Mouse (Mus musculus): ENCODE results near the gene Mfap1b. TPM values are rescaled to one million over a fixed set of nuclear protein-coding genes. Genes with fewer than 3 reads are reported as not detected.

Gene Mfap1b
- polyA plus RNA-seq, 1 experiment from 2014 or later: 54.2 TPM

Small RNA genes within 50 kb of the gene (microRNA-seq; reads per million reads assigned to microRNA genes)
- gene Gm22953: not detected

Other genes starting within 250 kb of the Mfap1b start
- 50.7 and 53.1 TPM in 2 replicates for gene Trp53bp1, start 202.7 kb downstream of the Mfap1b start, polyA plus RNA-seq (2015; fragmentation: Nextera tagmentation; extraction: Ambion mirVana)
- gene Map1a, start 184.5 kb downstream of the Mfap1b start, polyA plus RNA-seq (2015; fragmentation: Nextera tagmentation; extraction: Ambion mirVana): 2.4 and 2.6 TPM in 2 replicates
- 12.0 and 12.7 TPM in 2 replicates for gene Ppip5k1, start 118.7 kb downstream of the Mfap1b start, polyA plus RNA-seq (2015; fragmentation: Nextera tagmentation; extraction: Ambion mirVana)
- 4.2 and 5.3 TPM in 2 replicates for gene Ckmt1, start 116.4 kb downstream of the Mfap1b start, polyA plus RNA-seq (2015; fragmentation: Nextera tagmentation; extraction: Ambion mirVana)
- not detected in 2 replicates for gene Strc, start 86.9 kb downstream of the Mfap1b start, polyA plus RNA-seq (2015; fragmentation: Nextera tagmentation; extraction: Ambion mirVana)
- gene Pdia3, start 60.3 kb downstream of the Mfap1b start, polyA plus RNA-seq (2015; fragmentation: Nextera tagmentation; extraction: Ambion mirVana): 806 and 902 TPM in 2 replicates
- 1.9 and 2.0 TPM in 2 replicates for gene Catsper2, start 60.3 kb downstream of the Mfap1b start, polyA plus RNA-seq (2015; fragmentation: Nextera tagmentation; extraction: Ambion mirVana)
- 8.0 and 11.1 TPM in 2 replicates for gene Ell3, start 29.8 kb downstream of the Mfap1b start, polyA plus RNA-seq (2015; fragmentation: Nextera tagmentation; extraction: Ambion mirVana)
- gene Serf2, start 24.9 kb downstream of the Mfap1b start, polyA plus RNA-seq (2015; fragmentation: Nextera tagmentation; extraction: Ambion mirVana): 430 and 509 TPM in 2 replicates
- 96.5 and 104 TPM in 2 replicates for gene Hypk, start 20.8 kb downstream of the Mfap1b start, polyA plus RNA-seq (2015; fragmentation: Nextera tagmentation; extraction: Ambion mirVana)
- gene Serinc4, start 17.3 kb downstream of the Mfap1b start, polyA plus RNA-seq (2015; fragmentation: Nextera tagmentation; extraction: Ambion mirVana): 0.11 and 1.1 TPM in 2 replicates
- gene Mfap1a, start 32.6 kb upstream of the Mfap1b start, polyA plus RNA-seq (2015; fragmentation: Nextera tagmentation; extraction: Ambion mirVana): 29.4 and 30.6 TPM in 2 replicates
- gene Wdr76, start 32.7 kb upstream of the Mfap1b start, polyA plus RNA-seq (2015; fragmentation: Nextera tagmentation; extraction: Ambion mirVana): 9.1 and 9.8 TPM in 2 replicates

All from lung, embryonic 16.5 days (tissue).